Mouse (Mus musculus): ENCODE measurements around the gene Nsmce3.
A peak's percentile ranks its signal among the peaks of the same experiment; 100 is the strongest.

Gene Nsmce3

DNA sequence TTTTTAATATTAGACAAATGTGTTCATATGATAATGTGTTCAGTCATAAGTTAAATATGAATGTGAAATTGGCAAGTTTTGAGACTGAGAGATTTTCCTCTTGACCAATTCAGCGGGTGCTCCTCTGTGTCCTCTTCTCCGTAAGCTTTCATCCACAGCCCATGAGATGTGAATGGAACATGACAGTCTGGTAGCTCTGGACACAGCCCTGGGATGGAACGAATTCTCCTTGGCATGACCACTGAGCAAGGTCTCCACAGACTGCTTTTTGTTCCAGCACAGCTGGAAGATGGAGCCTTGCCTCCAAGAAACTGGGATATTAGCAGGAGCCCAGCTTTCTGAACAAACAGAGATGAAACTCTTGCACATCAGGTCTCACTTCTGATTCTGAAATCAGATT, 9.8 kb downstream of the Nsmce3 start:
- DNase-seq (ENCODE audit: low spot score): no peak

DNA sequence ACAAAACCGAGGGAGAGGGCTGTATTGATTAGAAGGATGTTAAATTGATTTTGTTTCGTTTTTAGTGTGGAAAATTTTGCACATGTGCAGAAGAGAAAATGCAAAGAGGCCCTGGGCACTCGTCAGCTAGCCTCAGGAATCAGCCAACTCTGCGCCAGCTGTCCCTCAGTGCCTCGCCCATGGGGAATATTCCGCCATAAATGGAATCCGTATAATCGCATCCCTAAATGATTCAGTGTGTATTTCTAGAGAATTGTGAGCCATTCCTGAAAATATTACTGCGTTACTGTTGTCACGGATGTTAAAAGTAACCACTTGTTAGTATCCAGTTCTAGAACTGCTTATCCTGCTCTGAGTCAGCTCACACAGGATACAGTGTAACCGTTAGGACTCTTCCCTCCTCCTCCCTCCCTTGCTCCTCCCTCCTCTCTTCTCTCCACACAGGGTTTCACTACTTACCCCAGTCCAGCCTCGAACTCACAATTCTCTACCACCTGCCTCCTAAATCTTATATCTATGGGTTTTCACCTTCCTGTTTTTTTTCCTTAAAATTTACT, 16.2 kb downstream of the Nsmce3 start:
- no peak for DNase-seq (ENCODE audit: low spot score)

GRCm38 (mm10) chr7:64855976-64856375, 16.8 kb downstream of the Nsmce3 start:
- DNase-seq (ENCODE audit: low spot score): no peak

- DNase-seq (ENCODE audit: low spot score): no peak
Observed at GRCm38 (mm10) chr7:64855389-64855927, 17.3 kb downstream of the Nsmce3 start.

DNA sequence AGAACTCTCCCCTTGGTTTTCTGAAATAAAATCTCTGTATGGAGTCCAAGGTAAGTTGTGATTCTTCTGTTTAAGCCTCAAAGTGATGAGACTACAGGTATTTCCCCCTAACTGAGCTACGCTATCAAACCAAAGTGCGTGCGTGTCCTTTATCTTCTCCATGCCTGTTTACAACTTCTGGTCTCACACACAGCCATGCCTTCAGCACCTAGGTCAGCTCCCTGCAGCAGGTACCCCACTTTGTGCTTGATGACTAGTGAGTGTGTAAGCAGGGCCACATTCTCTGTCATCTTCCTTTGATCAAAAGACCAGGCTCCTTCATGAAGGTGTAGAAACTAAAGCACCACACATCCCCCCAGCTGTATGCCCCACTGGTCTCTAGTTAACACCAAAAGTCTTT, 22.0 kb downstream of the Nsmce3 start:
- DNase-seq (ENCODE audit: low spot score): no peak

GRCm38 (mm10) chr7:64847366-64847899, 25.4 kb downstream of the Nsmce3 start:
- DNase-seq (ENCODE audit: low spot score): no peak

DNA sequence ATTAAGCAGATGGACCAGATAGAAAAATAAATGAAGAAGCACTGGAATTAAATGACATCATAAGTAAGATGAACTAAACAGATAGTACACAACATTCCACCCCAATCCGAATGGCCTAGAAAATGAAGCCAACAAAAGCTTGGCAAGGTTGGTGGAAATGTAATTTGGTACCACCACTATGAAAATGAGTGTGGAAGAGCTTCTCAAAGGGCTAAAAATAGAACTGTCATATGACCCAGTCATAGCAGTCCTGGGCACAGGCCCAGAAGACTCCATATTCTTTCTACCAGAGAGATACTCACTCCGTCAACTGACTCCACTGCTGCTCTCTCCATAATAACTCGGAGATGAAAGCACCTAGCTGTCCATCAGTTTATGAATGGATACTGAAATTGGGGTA, 26.7 kb downstream of the Nsmce3 start:
- DNase-seq (ENCODE audit: low spot score): no peak

DNA sequence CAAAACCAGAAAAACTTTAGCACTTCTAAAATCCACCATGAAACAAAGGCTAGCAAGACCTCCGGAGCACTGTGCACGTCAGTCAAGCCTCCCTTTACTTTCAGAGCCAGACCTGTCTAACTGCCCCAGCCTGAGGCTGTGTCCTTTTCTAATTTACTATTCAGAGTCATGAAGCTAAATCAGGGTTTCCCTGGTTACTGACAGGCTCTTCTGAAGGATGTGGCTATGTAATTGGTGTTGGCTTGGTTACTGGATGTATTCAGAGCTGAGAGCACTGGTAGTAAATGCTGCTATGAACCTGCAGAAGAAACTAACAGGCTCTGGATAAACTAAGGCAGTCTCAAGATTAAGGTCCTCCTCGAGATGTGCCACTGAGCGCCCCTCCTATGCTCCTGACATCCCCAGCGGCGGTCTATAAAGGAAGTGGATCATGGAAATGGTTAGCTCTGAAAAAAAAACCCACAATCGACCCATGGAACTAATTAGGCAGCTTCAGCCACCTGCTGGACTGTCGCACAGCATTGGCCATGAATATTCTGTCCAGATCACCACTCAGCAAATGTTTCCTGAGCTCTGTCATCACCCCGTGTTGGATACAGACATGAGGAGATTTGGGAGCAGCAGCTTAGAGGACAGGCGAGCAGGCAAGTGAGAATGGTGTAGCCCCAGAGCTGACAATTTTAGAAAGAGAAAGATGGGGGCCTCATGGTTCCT, 31.7 kb downstream of the Nsmce3 start:
- no peak for DNase-seq (ENCODE audit: low spot score)

DNA sequence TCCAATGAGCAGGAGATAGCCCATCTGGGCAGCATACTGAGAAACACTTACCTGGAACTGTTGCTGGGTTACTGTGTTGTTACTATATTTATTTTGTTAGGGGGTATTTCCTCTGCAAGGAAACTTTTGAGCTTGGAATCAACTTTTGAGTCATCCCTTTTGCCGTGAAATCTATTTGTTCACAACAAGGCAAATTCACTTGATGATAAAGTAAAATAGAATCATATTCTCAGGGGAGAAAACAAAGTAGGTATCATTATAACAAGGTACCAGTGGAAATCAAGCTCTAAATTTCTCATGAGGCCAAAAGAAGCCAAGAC, 32.3 kb downstream of the Nsmce3 start:
- no peak for DNase-seq (ENCODE audit: low spot score)

DNA sequence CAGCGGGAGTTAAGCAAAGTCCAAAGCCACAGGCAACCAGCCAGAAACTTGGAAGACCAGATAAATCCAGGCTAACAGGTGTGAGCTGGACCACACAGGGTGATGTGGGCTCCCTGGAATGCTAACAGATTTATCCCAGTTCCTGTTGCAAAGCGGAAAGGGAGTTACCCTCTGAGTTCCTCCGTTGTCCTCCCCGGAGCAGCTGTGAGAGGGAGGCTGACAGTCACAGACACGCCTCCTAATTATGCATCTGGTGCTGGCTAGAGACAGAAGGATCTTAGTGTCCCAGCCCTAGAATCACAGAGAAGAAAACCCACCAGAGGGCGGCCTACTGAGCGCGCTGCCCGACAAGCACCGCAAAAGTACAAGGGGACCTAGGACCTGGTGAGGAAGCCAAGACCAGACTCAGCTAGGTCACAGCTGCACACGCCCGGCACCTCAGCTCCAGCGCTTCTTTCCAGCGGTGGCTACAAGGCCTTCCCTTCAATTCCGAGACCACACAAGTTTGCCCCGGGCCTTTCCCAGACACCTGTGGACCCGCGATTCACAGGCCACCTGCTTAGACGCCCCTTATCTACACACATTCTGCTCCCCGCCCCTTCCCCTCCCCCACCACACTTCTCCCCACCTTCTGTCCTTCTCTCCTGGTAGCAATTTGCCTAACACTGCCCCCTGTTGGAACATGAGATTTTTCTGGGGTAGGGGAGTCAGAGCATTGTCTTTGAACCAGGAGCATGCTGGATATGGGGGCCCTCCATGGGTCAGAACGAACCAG, 32.8 kb downstream of the Nsmce3 start:
- peak; percentile 66 for DNase-seq (ENCODE audit: low spot score)

- no peak for DNase-seq (ENCODE audit: low spot score)
Observed at GRCm38 (mm10) chr7:64839281-64839680, 33.5 kb downstream of the Nsmce3 start.

DNA sequence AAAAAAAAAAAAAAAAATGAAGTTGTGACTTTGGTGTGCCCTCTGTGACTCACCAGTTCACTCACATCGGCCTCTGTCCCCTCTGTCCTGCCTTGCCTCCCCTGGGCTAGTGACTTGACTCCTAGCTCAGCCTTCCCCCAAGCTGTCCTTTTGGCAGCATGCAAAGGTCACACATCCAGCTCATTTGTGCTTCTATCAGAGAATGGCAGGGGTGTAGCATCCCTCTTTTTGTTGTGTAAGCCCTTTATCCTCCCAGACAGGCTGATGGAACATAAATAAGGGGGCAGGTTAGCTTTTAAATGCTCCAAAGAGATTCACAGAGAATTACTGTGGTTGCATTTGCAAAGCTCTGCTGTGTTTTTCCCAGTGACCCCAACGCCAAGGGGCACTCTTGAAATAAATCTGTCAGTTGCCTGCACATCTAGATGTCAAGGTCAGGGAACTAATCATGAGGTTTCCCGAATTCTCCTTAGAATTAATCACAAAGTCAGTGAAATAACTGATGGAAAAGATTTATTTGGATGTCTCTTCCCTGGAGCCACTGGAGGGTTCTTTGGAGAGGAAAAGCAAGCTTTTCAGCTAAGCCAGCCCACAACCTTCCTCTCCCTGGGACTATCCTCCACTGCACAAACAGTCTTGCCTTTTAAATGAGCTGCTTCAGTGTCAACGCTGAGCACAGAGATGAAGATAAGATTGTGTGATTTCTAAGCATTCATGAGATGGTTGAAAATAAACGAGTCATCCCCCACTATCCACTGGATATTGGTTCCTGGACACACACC, 42.4 kb downstream of the Nsmce3 start:
- DNase-seq (ENCODE audit: low spot score): no peak

- no peak for DNase-seq (ENCODE audit: low spot score)
Observed at GRCm38 (mm10) chr7:64821081-64821480, 51.7 kb downstream of the Nsmce3 start.

DNA sequence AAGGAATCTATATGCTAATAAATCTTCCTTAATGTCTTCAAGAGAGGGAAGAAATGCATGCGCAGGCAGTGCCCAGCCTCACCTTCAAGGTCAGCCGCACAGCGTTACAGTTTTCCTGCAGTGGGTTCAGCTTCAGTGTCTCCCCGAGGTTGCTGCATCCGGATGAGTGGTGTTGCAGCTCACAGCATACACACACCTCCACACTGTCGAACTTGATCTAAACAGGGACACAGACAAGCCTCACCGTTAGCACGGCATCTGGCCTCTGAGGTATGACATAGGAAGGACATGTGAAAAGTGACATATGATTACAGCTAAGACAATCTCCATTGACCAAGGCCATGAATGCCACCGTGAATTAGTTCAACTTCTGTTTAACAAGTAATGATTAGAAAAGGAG, 53.1 kb downstream of the Nsmce3 start:
- DNase-seq (ENCODE audit: low spot score): no peak
